ENCODE assay signal across 25 mouse cellular contexts in genomic region chr3:30441646-30442045, GRCm38 (mm10).
DNase-seq lines count a peak whose midpoint lies in the region; ATAC-seq and TF ChIP-seq lines count a peak whose summit lies in the region.
"Had no signal": no experiment of that assay in that cellular context is flagged by ENCODE, and none has a peak within 500 bp of the region (broad histone marks: within the 10 kb centered on the region; RNA-seq: fewer than 3 reads in every experiment).

No protein-coding gene starts in this region.

- no peaks in the 10 kb centered on the region for H3K36me3 ChIP-seq in midbrain, embryonic 11.5 days (ENCODE audit: control insufficient read depth, insufficient read depth, low read length)
- H3K36me3 ChIP-seq in midbrain, embryonic 10.5 days, result no peaks in the 10 kb centered on the region
- H3K36me3 ChIP-seq: G1E had no signal

- no peak overlapping the region for H3K9ac ChIP-seq in midbrain, embryonic 11.5 days (ENCODE audit: low read length)

- no peaks in the 10 kb centered on the region for H3K9me3 ChIP-seq in midbrain, embryonic 11.5 days (ENCODE audit: control insufficient read depth, low read length)
- H3K9me3 ChIP-seq in midbrain, embryonic 10.5 days (replicated peaks), result peaks cover 6% of the 10 kb centered on the region; the same call in 1 of the 2 replicates
- H3K9me3 ChIP-seq: G1E had no signal

- no peak for ATAC-seq in midbrain, embryonic 11.5 days (ENCODE audit: low FRiP score)
- ATAC-seq: activated CD4-positive, CD25-positive, alpha-beta regulatory T cell, adult 4 months; CD4-positive, CD25-positive, alpha-beta regulatory T cell, adult 4 months; Patski had no signal

- peak; percentile 37 for DNase-seq in midbrain, embryonic 11.5 days (ENCODE audit: low spot score, missing footprints)
- no peak for DNase-seq in midbrain, embryonic 10.5 days (ENCODE audit: low spot score)
- DNase-seq in 3T3-L1 (ENCODE audit: low read depth, low spot score) (peak; percentile 67), NIH3T3 (ENCODE audit: low read depth) (peak; percentile 59)
- no peak for DNase-seq in adrenal gland, adult 18-20 months (ENCODE audit: low spot score in 2 of 2)
- DNase-seq in layer of hippocampus, postnatal 14 days (ENCODE audit: low spot score in 2 of 2), result no peak
- no peak for DNase-seq in layer of hippocampus, adult 18-20 months (ENCODE audit: low spot score in 2 of 2)
- DNase-seq: adrenal gland, adult 2 months; adrenal gland, adult 8-10 months; adrenal gland, postnatal 10 days; adrenal gland, postnatal 14 days; adrenal gland, postnatal 25 days; adrenal gland, postnatal 36 days; B cell, adult 2 months; cerebellum, adult 11 months; cerebellum, adult 11-12 months; cerebellum, adult 18-20 months; cerebellum, adult 2 months; cerebellum, adult 8-10 months had no signal

- no peak overlapping the region for H3K4me3 ChIP-seq in midbrain, embryonic 11.5 days (ENCODE audit: low read depth, low read length)
- H3K4me3 ChIP-seq in midbrain, embryonic 10.5 days, result no peak overlapping the region
- no peak overlapping the region for H3K4me3 ChIP-seq in embryonic fibroblast, embryonic 13.5 days (ENCODE audit: insufficient read depth, low read length)

- TF ChIP-seq POLR2A in embryonic fibroblast, embryonic 13.5 days (IDR thresholded peaks at IDR 0.05; ENCODE audit: low read depth, low read length), result no peak

- no peak for TF ChIP-seq CTCF in embryonic fibroblast, embryonic 13.5 days (IDR thresholded peaks at IDR 0.05; ENCODE audit: borderline replicate concordance, insufficient read depth, low read length)

- H3K4me1 ChIP-seq in midbrain, embryonic 11.5 days (ENCODE audit: control insufficient read depth, insufficient read depth, low read length), result no peaks in the 10 kb centered on the region
- peaks cover 12% of the 10 kb centered on the region for H3K4me1 ChIP-seq in midbrain, embryonic 10.5 days
- peaks cover 2% of the 10 kb centered on the region for H3K4me1 ChIP-seq in embryonic fibroblast, embryonic 13.5 days (ENCODE audit: control insufficient read depth, insufficient read depth, low read length)

- no peaks in the 10 kb centered on the region for H3K27me3 ChIP-seq in midbrain, embryonic 11.5 days (ENCODE audit: control insufficient read depth, insufficient read depth, low read length)
- H3K27me3 ChIP-seq in midbrain, embryonic 10.5 days (ENCODE audit: low read depth, poor library complexity, severe bottlenecking), result no peaks in the 10 kb centered on the region
- H3K27me3 ChIP-seq: CH12.LX had no signal

- H3K4me2 ChIP-seq in midbrain, embryonic 11.5 days, result no peak overlapping the region

- H3K27ac ChIP-seq in midbrain, embryonic 11.5 days (ENCODE audit: low read depth, low read length), result no peak overlapping the region
- no peak overlapping the region for H3K27ac ChIP-seq in midbrain, embryonic 10.5 days (replicated peaks)
- peak overlapping the region; percentile 47; the same call in 1 of the 2 replicates for H3K27ac ChIP-seq in embryonic fibroblast, embryonic 13.5 days (ENCODE audit: insufficient read depth, low read length)

Comparison
In these comparisons a context has a peak if more than half of its experiments do, and no peak if none do; other contexts are left out.
1. DNase-seq: peak in midbrain, embryonic 11.5 days (single experiment), 3T3-L1 (single experiment) and NIH3T3 (single experiment); none in midbrain, embryonic 10.5 days (single experiment), adrenal gland, adult 18-20 months (0 of 2), layer of hippocampus, postnatal 14 days (0 of 2) and layer of hippocampus, adult 18-20 months (0 of 2).